Mouse (Mus musculus) limb, embryonic 12.5 days (tissue): ENCODE results near the gene Rrbp1. TPM values are rescaled to one million over a fixed set of nuclear protein-coding genes. Genes with fewer than 3 reads are reported as not detected.

Experiments
- ATAC-seq: fragments of 200-750 bp; cut with Nextera tagmentation; 2 replicates; pipeline ENCODE4 v1.8.0; 2017; ENCODE audit warnings: low read depth, moderate TSS enrichment; ENCODE audit not compliant: insufficient number of reproducible peaks, insufficient read depth, low FRiP score, low TSS enrichment
- H3K27ac ChIP-seq: fragments of 300-500 bp; sonication (generic); 2 replicates; pipeline ENCODE4 v1.5.1; 2016; ENCODE audit warnings: mild to moderate bottlenecking, moderate library complexity
- H3K27me3 ChIP-seq: fragments of 300-500 bp; sonication (generic); 2 replicates; pipeline ENCODE4 v1.6.1; 2016; ENCODE audit warnings: mild to moderate bottlenecking, moderate library complexity
- H3K36me3 ChIP-seq: fragments of 300-500 bp; sonication (generic); 2 replicates; pipeline ENCODE4 v1.6.1; 2016; ENCODE audit warnings: mild to moderate bottlenecking, moderate library complexity
- H3K4me1 ChIP-seq: fragments of 300-500 bp; sonication (generic); replicated peaks from 2 replicates; pipeline ENCODE4 v1.6.1; 2016
- H3K4me2 ChIP-seq: fragments of 300-500 bp; sonication (generic); 2 replicates; pipeline ENCODE4 v1.6.1; 2016; ENCODE audit warnings: mild to moderate bottlenecking, moderate library complexity
- H3K4me3 ChIP-seq: fragments of 300-500 bp; sonication (generic); replicated peaks from 2 replicates; pipeline ENCODE4 v1.5.1; 2016; ENCODE audit warnings: mild to moderate bottlenecking
- H3K9ac ChIP-seq: fragments of 300-500 bp; sonication (generic); replicated peaks from 2 replicates; pipeline ENCODE4 v1.6.1; 2016; ENCODE audit warnings: mild to moderate bottlenecking, moderate library complexity
- H3K9me3 ChIP-seq: fragments of 300-500 bp; sonication (generic); 2 replicates; pipeline ENCODE4 v1.6.1; 2016; ENCODE audit warnings: mild to moderate bottlenecking, moderate library complexity
- WGBS: fragments of 180-500 bp; shearing (Covaris S2); methylation state at CpG from one replicate; pipeline ENCODE4 v1.1.7; 2016; 5-methylcytosine and 5-hydroxymethylcytosine counted together
- polyA plus RNA-seq: library from polyadenylated mRNA; unstranded; fragments of >200 nt; fragmentation: Nextera tagmentation; extraction: Ambion mirVana; gene quantifications from 2 replicates; pipeline ENCODE4 v1.2.1, GENCODE M21; 2016

Gene Rrbp1
- polyA plus RNA-seq, 1 experiment from 2014 or later: 78.8 TPM

DNA sequence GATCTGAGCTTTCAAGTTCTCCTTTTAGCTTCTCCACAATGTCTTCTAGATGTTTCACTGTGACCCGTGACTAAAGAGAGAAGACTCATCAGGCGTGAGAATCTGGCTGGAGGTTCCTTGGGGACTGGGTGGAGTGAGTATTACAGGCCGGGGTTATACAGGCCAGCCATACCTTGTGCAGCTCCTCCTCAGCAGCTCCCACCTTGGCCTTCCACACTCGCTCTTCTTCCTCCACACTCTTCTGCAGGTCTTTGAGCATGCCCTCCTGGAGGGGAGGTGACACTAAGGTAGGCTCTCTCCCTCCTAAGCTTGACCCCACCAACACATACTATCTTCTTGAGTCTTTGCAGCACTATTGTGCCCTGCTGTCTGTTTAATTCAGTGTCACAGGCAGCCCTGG is 57.1 kb downstream of the Rrbp1 start:
- Histone ChIP-seq H3K4me1 (no peaks in the 10 kb centered on the region), H3K36me3 (peaks cover 98% of the 10 kb centered on the region), H3K27ac (no peak overlapping the region), H3K4me3 (no peak overlapping the region), H3K9ac (no peak overlapping the region), H3K27me3 (no peaks in the 10 kb centered on the region), H3K9me3 (no peaks in the 10 kb centered on the region), H3K4me2 (no peak overlapping the region)
- ATAC-seq: no peak
- 93% methylated on average over 4 of the region's 4 CpGs for WGBS

DNA sequence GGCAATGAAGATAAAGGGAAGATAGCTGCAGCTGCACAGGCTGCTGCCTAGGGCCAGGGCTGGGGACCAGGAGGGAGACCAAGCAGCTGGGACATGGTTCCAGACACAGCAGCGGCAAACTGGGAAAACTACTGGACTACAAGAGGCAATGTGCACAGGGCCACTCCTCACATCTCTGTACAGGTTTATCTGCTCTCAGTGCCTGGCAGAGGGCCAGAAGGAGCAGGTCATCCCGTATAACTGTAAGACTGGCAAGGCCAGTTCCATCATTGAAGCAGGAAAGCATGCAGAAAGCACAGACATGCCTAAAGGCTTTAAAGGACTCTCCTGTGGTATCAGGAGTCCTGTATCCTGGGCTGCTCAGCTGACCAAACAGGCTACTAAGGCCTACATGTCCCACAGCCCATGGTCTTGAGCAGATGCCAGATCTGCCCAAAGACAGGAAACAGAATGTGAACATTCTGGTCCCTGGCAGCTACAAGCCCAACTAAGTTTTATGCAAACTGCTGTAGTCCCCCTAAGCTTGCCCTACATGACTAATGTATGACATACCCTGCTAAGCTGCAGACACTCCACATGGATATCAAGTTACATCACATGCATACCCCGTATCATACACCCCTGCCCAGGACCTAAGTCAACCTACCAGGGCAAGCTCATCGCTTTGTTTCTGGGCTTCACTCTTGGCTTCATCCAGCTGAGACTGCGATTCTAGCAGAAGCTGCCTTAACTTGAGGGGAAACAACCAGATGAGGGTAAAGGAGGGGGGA is 59.3 kb downstream of the Rrbp1 start:
- Histone ChIP-seq H3K9ac (no peak overlapping the region), H3K36me3 (peaks cover 100% of the 10 kb centered on the region)
- ATAC-seq: no peak

DNA sequence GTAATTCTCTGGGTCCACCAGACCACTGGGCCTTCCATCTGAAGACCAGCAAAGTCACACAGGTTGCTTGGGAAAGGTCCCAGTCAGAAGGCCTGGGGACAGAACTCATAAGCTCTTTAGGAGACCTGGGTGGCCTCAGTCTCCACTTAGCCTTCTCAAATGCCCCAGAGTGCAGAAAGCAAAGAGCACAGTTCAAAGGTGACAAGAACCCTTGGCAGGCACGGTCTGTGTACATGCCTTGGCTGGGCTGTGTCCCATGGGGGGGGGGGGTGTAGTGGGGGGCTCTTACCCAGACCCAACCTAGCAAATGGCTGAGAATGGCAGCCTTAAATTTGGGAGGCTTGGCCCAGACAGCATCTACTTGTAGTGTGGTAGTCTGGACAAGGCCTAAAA is 60.0 kb downstream of the Rrbp1 start:
- Histone ChIP-seq H3K4me3 (no peak overlapping the region), H3K9ac (no peak overlapping the region), H3K4me2 (no peak overlapping the region), H3K4me1 (no peaks in the 10 kb centered on the region), H3K9me3 (no peaks in the 10 kb centered on the region), H3K36me3 (peaks cover 100% of the 10 kb centered on the region), H3K27ac (no peak overlapping the region), H3K27me3 (no peaks in the 10 kb centered on the region)
- ATAC-seq: no peak
- 65% methylated on average over 1 of the region's 1 CpGs for WGBS

More for the DNA sequence above, 59.3 kb downstream of the Rrbp1 start:
- 81% methylated on average over 5 of the region's 5 CpGs for WGBS
- Histone ChIP-seq H3K4me2 (no peak overlapping the region), H3K9me3 (no peaks in the 10 kb centered on the region), H3K4me1 (no peaks in the 10 kb centered on the region), H3K27ac (no peak overlapping the region), H3K4me3 (no peak overlapping the region), H3K27me3 (no peaks in the 10 kb centered on the region)

DNA sequence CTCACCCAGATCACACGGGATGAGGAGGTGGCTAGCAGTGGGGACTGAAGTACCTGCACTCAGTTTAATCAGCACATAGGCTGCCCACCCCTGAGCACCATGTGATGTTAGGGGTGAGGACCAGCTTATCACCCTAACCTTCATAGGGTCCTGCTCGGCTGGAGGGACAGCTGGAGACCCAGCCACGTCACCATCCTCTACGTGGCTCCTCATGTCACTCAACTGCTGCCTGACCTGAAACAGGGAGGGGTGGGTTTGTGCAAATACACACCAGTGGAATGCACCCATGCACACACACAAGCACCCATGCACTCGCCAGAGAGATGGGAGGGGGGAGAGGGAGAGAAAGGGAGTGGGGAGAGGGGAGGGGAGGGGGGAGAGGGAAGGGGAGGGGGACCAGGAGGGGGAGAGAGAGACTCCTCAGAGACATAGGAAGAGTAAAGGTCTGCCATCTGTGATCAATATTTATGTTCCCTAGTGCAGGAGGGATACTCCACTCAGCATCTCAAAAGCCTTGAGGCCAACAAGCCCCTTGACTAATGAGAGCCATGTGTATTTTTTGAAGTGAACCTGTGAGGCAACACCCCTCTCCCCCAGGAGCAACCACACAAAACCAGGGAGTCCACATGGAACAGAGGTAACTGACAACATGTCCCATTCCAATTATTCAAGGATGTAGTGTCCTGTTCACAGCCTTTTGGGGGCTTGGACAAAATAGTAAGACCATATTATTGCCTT is 60.6 kb downstream of the Rrbp1 start:
- no peak for ATAC-seq

DNA sequence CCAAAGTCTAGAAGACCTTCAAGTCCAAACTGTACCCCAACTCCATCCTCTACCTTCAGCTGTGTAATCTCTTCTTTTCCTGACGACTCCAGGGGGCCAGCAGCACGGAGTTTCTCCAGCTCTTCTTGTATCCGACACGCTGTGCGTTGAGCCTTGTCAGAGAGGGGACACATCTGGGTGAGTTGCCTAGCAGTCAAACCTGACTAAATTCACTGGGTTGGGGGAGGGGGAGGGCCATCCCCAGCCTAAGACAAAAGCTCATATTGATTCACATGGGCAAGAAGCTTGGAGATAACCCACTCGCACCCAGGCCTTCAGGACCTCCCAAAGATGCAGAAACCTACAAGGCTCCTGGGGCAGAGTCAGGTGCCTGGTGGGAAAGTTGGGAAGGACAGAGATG is 61.8 kb downstream of the Rrbp1 start:
- Histone ChIP-seq H3K4me3 (no peak overlapping the region), H3K9ac (no peak overlapping the region), H3K9me3 (no peaks in the 10 kb centered on the region), H3K4me2 (no peak overlapping the region), H3K36me3 (peaks cover 100% of the 10 kb centered on the region), H3K4me1 (no peaks in the 10 kb centered on the region), H3K27ac (no peak overlapping the region), H3K27me3 (no peaks in the 10 kb centered on the region)
- no peak for ATAC-seq
- 94% methylated on average over 6 of the region's 6 CpGs for WGBS

More for the DNA sequence above, 60.6 kb downstream of the Rrbp1 start:
- H3K9me3 ChIP-seq: no peaks in the 10 kb centered on the region
- no peak overlapping the region for H3K4me2 ChIP-seq
- H3K27me3 ChIP-seq: no peaks in the 10 kb centered on the region
- no peak overlapping the region for H3K27ac ChIP-seq
- H3K9ac ChIP-seq: no peak overlapping the region
- no peak overlapping the region for H3K4me3 ChIP-seq
- H3K36me3 ChIP-seq: peaks cover 100% of the 10 kb centered on the region
- H3K4me1 ChIP-seq: no peaks in the 10 kb centered on the region
- 83% methylated on average over 5 of the region's 5 CpGs for WGBS

DNA sequence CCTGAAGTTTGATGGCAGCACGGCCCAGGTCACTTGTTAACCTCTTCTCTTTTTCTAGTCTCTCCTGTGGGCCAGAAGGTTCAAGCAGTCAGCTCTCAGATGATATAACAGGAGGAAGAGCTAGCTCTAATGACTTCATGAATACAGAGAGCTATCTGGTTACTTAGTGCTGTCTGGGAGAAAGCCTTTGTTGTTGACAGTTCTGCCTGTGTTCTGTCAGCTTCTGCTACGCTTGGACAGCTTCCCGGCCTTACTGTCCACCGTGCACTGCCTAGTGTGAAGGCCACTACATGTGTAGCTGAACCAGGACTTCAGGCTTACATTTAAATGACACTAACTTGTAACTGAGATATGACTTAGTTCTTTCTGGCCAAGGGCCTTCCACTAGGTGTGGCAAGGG is 62.6 kb downstream of the Rrbp1 start:
- peaks cover 100% of the 10 kb centered on the region for H3K36me3 ChIP-seq
- WGBS: 91% methylated on average over 4 of the region's 4 CpGs

DNA sequence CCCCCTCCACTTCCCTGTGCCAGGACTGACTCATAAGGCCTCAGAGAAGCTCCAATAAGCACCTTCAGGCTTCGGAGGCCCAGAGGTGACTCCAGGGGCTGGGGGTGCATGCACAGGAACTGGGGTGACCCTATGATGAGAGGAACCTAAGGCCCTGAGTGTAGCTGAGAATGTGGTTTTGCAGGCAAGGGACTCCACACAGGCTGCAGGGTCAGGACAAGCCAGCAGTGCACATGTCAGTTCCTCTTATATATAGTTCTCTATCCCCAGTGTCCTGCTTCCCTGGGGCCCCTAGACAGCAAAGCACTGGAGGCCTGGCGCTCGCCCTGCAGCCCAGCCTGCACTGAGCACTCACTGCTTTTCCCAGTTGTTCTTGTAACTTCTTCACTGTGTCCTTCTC is 63.1 kb downstream of the Rrbp1 start:
- WGBS: 96% methylated on average over 3 of the region's 3 CpGs
- Histone ChIP-seq H3K9ac (no peak overlapping the region), H3K4me3 (no peak overlapping the region), H3K36me3 (peaks cover 99% of the 10 kb centered on the region), H3K27ac (no peak overlapping the region), H3K9me3 (no peaks in the 10 kb centered on the region), H3K4me1 (no peaks in the 10 kb centered on the region), H3K27me3 (no peaks in the 10 kb centered on the region), H3K4me2 (no peak overlapping the region)
- ATAC-seq: no peak

More for the DNA sequence above, 62.6 kb downstream of the Rrbp1 start:
- no peak for ATAC-seq
- no peak overlapping the region for H3K27ac ChIP-seq
- no peaks in the 10 kb centered on the region for H3K4me1 ChIP-seq
- H3K4me3 ChIP-seq: no peak overlapping the region
- H3K9me3 ChIP-seq: no peaks in the 10 kb centered on the region
- no peak overlapping the region for H3K9ac ChIP-seq
- no peaks in the 10 kb centered on the region for H3K27me3 ChIP-seq
- H3K4me2 ChIP-seq: no peak overlapping the region

DNA sequence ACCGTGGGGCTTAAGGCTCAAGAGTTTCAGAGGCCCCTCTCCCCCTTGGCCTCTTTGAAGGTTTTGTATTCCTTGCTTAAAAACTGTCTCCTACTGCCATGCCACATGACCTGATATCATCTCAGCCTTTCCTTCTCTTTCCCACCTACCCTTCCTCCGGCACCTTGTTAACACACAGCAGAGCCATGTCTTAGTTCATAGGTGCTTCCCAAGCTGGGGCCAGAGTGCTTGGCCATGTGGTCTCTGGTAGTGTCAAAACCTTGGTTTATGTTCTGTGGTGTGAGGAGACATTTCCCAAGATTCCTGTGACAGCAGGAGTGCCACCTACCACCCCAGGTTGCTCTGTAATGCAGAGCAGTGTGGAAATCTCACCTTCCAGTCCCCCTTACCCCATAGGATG is 64.7 kb downstream of the Rrbp1 start:
- Histone ChIP-seq H3K4me2 (no peak overlapping the region), H3K9me3 (no peaks in the 10 kb centered on the region), H3K27ac (no peak overlapping the region), H3K4me1 (no peaks in the 10 kb centered on the region), H3K9ac (no peak overlapping the region), H3K27me3 (no peaks in the 10 kb centered on the region), H3K4me3 (no peak overlapping the region), H3K36me3 (peaks cover 93% of the 10 kb centered on the region)
- no peak for ATAC-seq
- 92% methylated on average over 2 of the region's 2 CpGs for WGBS

DNA sequence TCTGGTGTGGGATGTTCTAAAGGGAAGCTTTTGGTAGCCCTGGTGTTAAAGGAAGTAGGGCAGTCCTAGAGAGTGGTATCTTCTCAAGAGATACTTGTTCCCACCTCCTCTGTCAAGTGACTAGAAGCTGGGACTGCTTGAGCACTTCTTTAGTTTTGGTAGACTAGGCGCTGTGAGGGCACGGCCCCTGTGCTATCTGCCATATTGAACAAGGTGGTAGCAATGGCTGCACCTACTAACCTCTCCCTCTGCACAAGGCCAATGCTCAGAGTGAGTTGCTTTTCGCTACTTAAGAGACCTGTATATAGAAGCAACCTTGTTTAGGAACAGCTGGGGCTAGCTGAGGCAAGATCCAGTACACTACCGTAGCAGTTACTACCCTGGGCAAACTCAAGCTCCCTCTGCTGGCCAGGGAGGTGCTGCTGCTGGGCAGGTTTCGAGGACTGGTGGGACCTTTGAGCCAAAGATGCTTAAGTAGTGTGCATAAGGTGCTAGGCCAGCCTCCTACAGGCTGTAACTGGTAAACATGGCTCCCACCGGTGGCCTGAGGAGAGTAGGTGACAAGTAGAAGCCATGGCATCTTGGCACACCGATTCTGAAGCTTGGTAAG is 65.5 kb downstream of the Rrbp1 start:
- peak; percentile 12; the same call in 1 of the 2 replicates for ATAC-seq
- Histone ChIP-seq H3K9ac (no peak overlapping the region), H3K4me2 (no peak overlapping the region), H3K27me3 (no peaks in the 10 kb centered on the region), H3K9me3 (no peaks in the 10 kb centered on the region), H3K4me1 (no peaks in the 10 kb centered on the region), H3K4me3 (no peak overlapping the region), H3K27ac (no peak overlapping the region), H3K36me3 (peaks cover 93% of the 10 kb centered on the region)
- WGBS: 92% methylated on average over 7 of the region's 7 CpGs

DNA sequence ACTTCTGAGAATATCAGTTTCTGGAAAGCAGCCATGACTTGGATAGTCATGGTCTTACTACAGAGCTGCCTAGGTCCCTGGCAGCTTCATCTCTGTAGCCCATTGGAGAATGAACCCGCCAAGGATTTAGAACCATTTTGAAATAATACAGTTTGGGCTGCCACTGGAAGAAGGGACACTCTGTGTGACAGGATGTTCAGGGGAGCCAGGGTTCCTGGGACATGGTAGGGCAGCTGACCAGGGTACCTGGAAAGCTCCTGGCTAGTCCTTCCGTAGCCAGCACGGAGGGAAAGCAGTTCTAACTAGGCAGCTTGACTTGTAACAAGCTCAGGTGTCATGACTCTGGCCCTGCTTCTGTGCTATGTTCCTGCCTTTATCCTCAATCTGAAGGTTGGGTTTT is 66.3 kb downstream of the Rrbp1 start:
- no peak for ATAC-seq
- 93% methylated on average over 3 of the region's 3 CpGs for WGBS
- Histone ChIP-seq H3K36me3 (peaks cover 93% of the 10 kb centered on the region), H3K27ac (no peak overlapping the region), H3K9me3 (no peaks in the 10 kb centered on the region), H3K27me3 (no peaks in the 10 kb centered on the region), H3K4me3 (no peak overlapping the region), H3K4me2 (no peak overlapping the region), H3K4me1 (no peaks in the 10 kb centered on the region), H3K9ac (no peak overlapping the region)

DNA sequence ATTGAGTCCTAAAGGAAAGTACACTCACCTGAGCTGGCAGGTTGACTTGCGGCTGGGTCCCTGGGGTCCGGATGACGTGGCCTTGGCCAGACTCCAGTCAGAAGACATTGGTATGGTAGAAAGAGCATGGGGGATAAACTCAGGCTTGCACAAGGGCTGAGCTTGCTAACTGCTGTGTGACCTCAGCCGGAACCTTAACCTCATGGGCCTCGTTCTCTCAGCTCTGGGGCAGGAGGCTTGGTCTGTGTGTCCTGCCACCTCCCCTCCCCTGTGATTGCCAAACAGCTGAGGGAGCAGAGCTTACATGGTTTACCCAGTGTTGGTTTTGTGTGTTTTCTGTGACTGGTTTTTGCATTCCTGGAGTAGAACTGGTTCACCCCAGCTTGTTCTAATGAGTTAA is 70.7 kb downstream of the Rrbp1 start:
- Histone ChIP-seq H3K9ac (no peak overlapping the region), H3K4me1 (no peaks in the 10 kb centered on the region), H3K4me2 (no peak overlapping the region), H3K9me3 (no peaks in the 10 kb centered on the region), H3K4me3 (no peak overlapping the region), H3K27me3 (no peaks in the 10 kb centered on the region), H3K36me3 (peaks cover 66% of the 10 kb centered on the region), H3K27ac (no peak overlapping the region)
- ATAC-seq: no peak
- 89% methylated on average over 5 of the region's 5 CpGs for WGBS
